Mouse (Mus musculus): ENCODE results near the gene Ap3d1. TPM values are rescaled to one million over a fixed set of nuclear protein-coding genes. Genes with fewer than 3 reads are reported as not detected.

Gene Ap3d1
- polyA plus RNA-seq, 1 experiment from 2014 or later: 41.3 TPM

DNA sequence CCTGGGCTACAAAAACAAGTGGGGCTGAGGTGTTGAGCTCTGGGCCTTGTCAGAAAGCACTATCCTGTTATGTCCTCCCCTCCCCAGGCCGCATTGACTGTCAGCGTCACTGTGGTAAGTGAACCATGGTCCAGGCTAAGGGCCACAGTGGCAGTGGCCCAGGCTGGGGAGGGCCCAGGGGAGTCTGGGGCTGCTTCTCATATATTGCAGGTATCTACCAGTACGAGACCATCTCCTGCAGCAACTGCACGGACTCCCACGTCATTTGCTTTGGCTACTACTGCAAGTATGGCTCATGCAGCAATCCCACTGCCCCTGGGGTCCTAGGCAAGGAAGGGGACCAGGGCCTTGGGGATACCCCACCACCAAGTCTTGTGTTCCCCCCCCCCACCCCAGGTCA, 38.4 kb downstream of the Ap3d1 start:
- Histone ChIP-seq H3K27me3 (replicated peaks; ENCODE audit: control insufficient read depth, insufficient read depth, low read length) (no peaks in the 10 kb centered on the region), H3K36me3 (ENCODE audit: control insufficient read depth, insufficient read depth) (peaks cover 26% of the 10 kb centered on the region), H3K4me2 (replicated peaks; ENCODE audit: low read depth) (peak overlapping the region; percentile 85; the same call in 1 of the 2 replicates), H3K9ac (ENCODE audit: low read depth, low read length) (0 out of 2 replicates have a peak overlapping the region, but pooled peaks have one; percentile 42), H3K27ac (ENCODE audit: low read depth, low read length) (no peak overlapping the region), H3K9me3 (ENCODE audit: control insufficient read depth) (no peaks in the 10 kb centered on the region), H3K4me1 (replicated peaks; ENCODE audit: control insufficient read depth, insufficient read depth, low read length) (0 out of 2 replicates have a peak, but pooled peaks cover 3% of the 10 kb centered on the region), H3K4me3 (ENCODE audit: low read depth, low read length) (0 out of 2 replicates have a peak overlapping the region, but pooled peaks have one; percentile 56)
- no peak for TF ChIP-seq CTCF (IDR thresholded peaks at IDR 0.05; ENCODE audit: low read depth)
- 82% methylated on average over 5 of the region's 5 CpGs for WGBS
- no peak for ATAC-seq

DNA sequence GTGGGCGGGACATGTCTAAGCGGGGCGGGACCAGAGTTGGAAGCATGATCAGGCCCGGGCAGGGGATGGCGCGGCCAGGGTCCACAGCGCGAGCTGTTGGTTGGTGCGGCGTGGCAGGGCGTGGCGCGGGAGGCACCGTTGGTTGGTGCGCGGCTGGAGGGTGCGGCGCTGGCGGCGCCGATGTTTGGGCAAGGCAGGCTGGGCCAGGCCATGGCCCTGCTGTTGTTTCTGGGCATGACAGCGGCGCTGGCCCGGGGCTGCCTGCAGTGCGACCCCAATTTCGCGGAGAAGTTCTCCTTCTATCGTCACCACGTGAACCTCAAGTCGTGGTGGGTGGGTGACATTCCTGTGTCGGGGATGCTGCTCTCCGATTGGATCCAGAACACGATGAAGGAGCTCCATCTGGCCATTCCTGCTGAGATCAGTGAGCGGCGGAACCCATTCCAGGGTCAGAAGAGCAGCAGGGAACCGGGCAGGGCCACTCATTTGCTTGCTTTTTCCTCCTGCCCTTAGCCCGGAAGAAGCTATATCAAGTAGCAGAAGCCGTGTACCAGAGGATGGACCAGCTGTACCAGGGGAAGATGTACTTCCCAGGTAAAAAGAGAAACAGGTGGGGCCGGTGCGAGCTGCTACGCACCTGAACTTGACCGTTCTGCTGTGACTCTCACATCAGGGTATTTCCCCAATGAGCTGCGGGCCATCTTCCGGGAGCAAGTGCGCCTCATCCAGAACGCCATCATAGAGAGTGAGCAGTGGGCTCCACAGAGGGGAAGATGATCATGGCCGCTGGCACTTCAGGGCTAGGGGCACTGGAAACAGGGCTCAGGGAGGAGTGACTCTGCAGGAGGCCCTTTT, 39.3 kb downstream of the Ap3d1 start:
- 0 out of 2 replicates have a peak, but pooled peaks have one; percentile 20 for TF ChIP-seq CTCF (IDR thresholded peaks at IDR 0.05; ENCODE audit: low read depth)
- Histone ChIP-seq H3K4me1 (replicated peaks; ENCODE audit: control insufficient read depth, insufficient read depth, low read length) (0 out of 2 replicates have a peak, but pooled peaks cover 3% of the 10 kb centered on the region), H3K27me3 (replicated peaks; ENCODE audit: control insufficient read depth, insufficient read depth, low read length) (no peaks in the 10 kb centered on the region), H3K9ac (ENCODE audit: low read depth, low read length) (peak overlapping the region; percentile 42), H3K36me3 (ENCODE audit: control insufficient read depth, insufficient read depth) (peaks cover 17% of the 10 kb centered on the region), H3K27ac (ENCODE audit: low read depth, low read length) (peak overlapping the region; percentile 73), H3K9me3 (ENCODE audit: control insufficient read depth) (no peaks in the 10 kb centered on the region), H3K4me3 (ENCODE audit: low read depth, low read length) (peak overlapping the region; percentile 56), H3K4me2 (replicated peaks; ENCODE audit: low read depth) (peak overlapping the region; percentile 85)
- ATAC-seq: peak; percentile 88
- WGBS: 3% methylated on average over 47 of the region's 47 CpGs

DNA sequence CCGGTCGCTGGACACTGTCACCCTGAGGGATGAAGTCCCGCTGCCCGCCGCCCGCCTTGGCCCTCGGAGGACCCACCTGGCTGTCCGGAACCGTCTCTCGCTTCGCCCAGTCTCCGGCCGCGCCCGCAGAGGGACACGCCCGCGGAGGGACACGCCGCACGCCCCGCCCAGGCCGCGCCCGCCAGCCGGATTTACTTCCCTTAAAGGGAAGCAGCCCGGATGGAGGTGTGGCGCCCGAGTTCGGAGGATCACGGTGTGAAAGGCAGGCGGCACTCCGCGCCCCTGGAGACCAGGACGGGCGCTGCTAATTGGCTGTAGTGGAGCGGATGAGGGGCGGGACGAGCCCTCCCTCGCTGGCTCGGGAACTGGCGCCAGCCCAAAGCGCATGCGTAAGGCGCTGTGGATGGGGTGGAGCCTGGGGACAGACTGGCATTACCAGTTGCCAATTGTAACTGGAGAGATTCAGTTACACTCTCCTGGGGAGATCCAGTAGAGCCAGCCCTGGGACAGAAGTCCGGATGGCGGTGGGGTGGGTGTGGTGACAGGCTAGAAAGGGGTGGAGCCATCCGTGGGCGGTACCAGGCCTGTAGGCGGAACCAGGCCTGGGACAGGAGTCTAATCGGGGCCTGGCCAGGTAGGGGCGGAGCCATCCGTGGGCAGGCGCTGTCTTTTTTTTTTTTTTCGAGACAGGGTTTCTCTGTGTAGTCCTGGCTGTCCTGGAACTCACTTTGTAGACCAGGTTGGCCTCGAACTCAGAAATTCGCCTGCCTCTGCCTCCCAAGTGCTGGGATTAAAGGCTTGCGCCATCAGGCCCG, 40.1 kb downstream of the Ap3d1 start, which contains the start of the genes Mob3a and Izumo4:
Gene Mob3a (minus strand): TSS at position 257 of the 815 bp plus-strand sequence.
Gene Izumo4 (plus strand): TSS at position 464 of the 815 bp plus-strand sequence.
- 0 out of 2 replicates have a peak, but pooled peaks cover 3% of the 10 kb centered on the region for H3K4me1 ChIP-seq (replicated peaks; ENCODE audit: control insufficient read depth, insufficient read depth, low read length)
- peak; percentile 40 for TF ChIP-seq CTCF (IDR thresholded peaks at IDR 0.05; ENCODE audit: low read depth)
- no peaks in the 10 kb centered on the region for H3K9me3 ChIP-seq (ENCODE audit: control insufficient read depth)
- ATAC-seq: peak; percentile 95
- under 1% methylated on average over 58 of the region's 59 CpGs for WGBS
- H3K4me3 ChIP-seq (ENCODE audit: low read depth, low read length): peak within 1 kb of the TSS; percentile 56
- H3K9ac ChIP-seq (ENCODE audit: low read depth, low read length): peak within 1 kb of the TSS; percentile 58
- peak within 1 kb of the TSS; percentile 73 for H3K27ac ChIP-seq (ENCODE audit: low read depth, low read length)
- no peaks in the 10 kb centered on the region for H3K27me3 ChIP-seq (replicated peaks; ENCODE audit: control insufficient read depth, insufficient read depth, low read length)
- H3K36me3 ChIP-seq (ENCODE audit: control insufficient read depth, insufficient read depth): 0 out of 2 replicates have a peak, but pooled peaks cover 9% of the 10 kb centered on the region
- peak within 1 kb of the TSS; percentile 85 for H3K4me2 ChIP-seq (replicated peaks; ENCODE audit: low read depth)

DNA sequence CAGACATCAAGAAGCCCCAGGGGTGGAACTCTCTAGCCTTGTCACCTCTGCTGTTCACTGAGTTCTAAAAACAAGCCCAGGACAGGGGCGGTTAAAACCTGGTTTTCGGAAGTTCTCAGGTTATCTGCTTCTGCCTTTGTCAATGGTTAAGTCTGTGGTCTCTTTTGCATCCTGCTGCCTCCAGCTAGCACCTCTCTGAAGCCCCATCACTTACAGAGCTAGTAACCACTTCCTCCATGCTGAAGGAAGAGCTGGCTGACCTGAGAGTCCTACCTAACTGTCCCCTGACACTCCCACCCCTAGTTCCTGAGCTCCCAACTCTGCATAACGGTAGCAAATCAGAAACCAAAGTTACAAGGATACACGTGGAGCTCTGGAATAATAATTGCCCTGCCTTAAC, 41.3 kb downstream of the Ap3d1 start:
- Histone ChIP-seq H3K9ac (ENCODE audit: low read depth, low read length) (no peak overlapping the region), H3K4me3 (ENCODE audit: low read depth, low read length) (peak overlapping the region; percentile 56), H3K4me1 (replicated peaks; ENCODE audit: control insufficient read depth, insufficient read depth, low read length) (0 out of 2 replicates have a peak, but pooled peaks cover 3% of the 10 kb centered on the region), H3K36me3 (ENCODE audit: control insufficient read depth, insufficient read depth) (0 out of 2 replicates have a peak, but pooled peaks cover 4% of the 10 kb centered on the region), H3K4me2 (replicated peaks; ENCODE audit: low read depth) (peak overlapping the region; percentile 85), H3K27ac (ENCODE audit: low read depth, low read length) (peak overlapping the region; percentile 4; the same call in 1 of the 2 replicates), H3K9me3 (ENCODE audit: control insufficient read depth) (no peaks in the 10 kb centered on the region), H3K27me3 (replicated peaks; ENCODE audit: control insufficient read depth, insufficient read depth, low read length) (no peaks in the 10 kb centered on the region)
- no peak for ATAC-seq
- WGBS: 34% methylated on average over 4 of the region's 4 CpGs
- TF ChIP-seq CTCF (IDR thresholded peaks at IDR 0.05; ENCODE audit: low read depth): no peak

DNA sequence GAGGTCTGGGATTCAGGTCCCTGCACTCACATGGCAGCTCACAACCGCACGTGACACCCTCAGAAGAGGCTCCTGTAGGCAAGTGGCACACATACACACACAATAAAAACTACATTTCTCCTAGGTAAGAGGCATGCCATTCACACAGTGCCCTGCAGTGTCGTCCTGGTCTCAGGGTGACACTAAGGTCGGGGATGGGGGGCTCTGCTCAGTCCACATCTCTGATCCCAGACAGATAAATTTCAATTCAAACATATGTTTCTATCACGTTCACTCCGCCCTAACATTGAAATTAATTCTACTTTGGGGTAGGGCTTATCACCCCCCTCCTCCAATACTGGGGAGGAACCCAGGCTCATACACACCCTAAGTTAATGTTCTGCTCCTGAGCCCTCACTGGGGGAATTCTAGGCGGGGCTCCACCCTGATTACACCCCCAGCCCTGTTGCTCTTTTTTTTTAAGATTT, 42.0 kb downstream of the Ap3d1 start:
- Histone ChIP-seq H3K9me3 (ENCODE audit: control insufficient read depth) (no peaks in the 10 kb centered on the region), H3K27ac (ENCODE audit: low read depth, low read length) (no peak overlapping the region), H3K27me3 (replicated peaks; ENCODE audit: control insufficient read depth, insufficient read depth, low read length) (no peaks in the 10 kb centered on the region), H3K4me2 (replicated peaks; ENCODE audit: low read depth) (peak overlapping the region; percentile 85; the same call in 1 of the 2 replicates), H3K4me1 (replicated peaks; ENCODE audit: control insufficient read depth, insufficient read depth, low read length) (0 out of 2 replicates have a peak, but pooled peaks cover 3% of the 10 kb centered on the region), H3K9ac (ENCODE audit: low read depth, low read length) (no peak overlapping the region), H3K36me3 (ENCODE audit: control insufficient read depth, insufficient read depth) (no peaks in the 10 kb centered on the region), H3K4me3 (ENCODE audit: low read depth, low read length) (no peak overlapping the region)
- ATAC-seq: no peak
- TF ChIP-seq CTCF (IDR thresholded peaks at IDR 0.05; ENCODE audit: low read depth): no peak
- WGBS: 73% methylated on average over 7 of the region's 7 CpGs

Data from intestine, postnatal 0 days (tissue).